Mouse (Mus musculus): ENCODE data around the gene Gm8773. TPM values are rescaled to one million over a fixed set of nuclear protein-coding genes. Genes with fewer than 3 reads are reported as not detected.

Gm8773 gene
- polyA plus RNA-seq (2015; fragmentation: Illumina TruSeq; extraction: RNeasy Lipid Tissue Mini Kit (QIAGEN cat#74804); ENCODE audit: low read depth, low replicate concordance): not detected

GRCm38 (mm10) chr5:5573749-5574317, at the start of gene Gm8773:
Gene Gm8773, plus strand, starts transcription at chr5:5573799.

DNA sequence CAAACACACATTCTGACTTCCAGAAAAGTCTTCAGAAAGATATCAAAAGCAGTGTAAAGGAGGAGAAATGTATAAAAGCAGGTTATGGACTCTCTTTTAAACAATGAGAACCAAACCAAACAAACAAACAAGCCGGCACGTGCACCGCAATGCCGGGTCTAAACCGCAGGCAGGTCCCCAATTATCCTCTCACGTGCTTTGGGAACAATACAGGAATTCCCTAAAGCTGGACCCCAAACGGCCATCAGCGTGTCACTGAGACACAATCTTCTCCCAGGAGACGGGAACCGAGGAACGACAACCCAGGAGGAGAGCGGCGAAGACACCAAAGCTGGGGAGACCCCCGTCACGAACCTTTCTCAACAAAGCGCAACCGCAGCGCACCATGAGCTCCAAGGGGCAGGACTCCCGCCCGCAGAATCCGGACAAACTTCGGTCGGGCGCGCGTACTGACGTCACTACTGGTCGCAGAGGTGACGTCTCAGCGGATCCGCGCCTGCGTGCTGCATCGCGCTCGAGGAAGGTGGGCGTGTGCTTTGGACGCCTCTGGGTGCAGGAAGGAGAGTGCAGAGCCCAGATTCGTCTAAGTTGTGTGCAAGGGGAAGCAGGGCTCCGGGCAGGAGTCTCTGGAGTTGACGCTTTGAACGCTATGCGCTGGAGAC, 14.4 kb upstream of the Gm8773 start, which contains the start of gene Gtpbp10:
Gene Gtpbp10, minus strand, starts transcription at position 460 of the 662 bp plus-strand sequence.

Other genes starting within 250 kb of the Gm8773 start
- gene Cdk14, start 153.5 kb upstream of the Gm8773 start, polyA plus RNA-seq (2015; fragmentation: Illumina TruSeq; extraction: RNeasy Lipid Tissue Mini Kit (QIAGEN cat#74804); ENCODE audit: low read depth, low replicate concordance): 115 TPM
- gene 1700015F17Rik, start 94.7 kb upstream of the Gm8773 start, polyA plus RNA-seq (2015; fragmentation: Illumina TruSeq; extraction: RNeasy Lipid Tissue Mini Kit (QIAGEN cat#74804); ENCODE audit: low read depth, low replicate concordance): not detected
- 49.1 TPM for gene Cldn12, start 58.8 kb upstream of the Gm8773 start, polyA plus RNA-seq (2015; fragmentation: Illumina TruSeq; extraction: RNeasy Lipid Tissue Mini Kit (QIAGEN cat#74804); ENCODE audit: low read depth, low replicate concordance)
- 12.6 TPM for gene Gtpbp10, start 14.3 kb upstream of the Gm8773 start, polyA plus RNA-seq (2015; fragmentation: Illumina TruSeq; extraction: RNeasy Lipid Tissue Mini Kit (QIAGEN cat#74804); ENCODE audit: low read depth, low replicate concordance)
- 11.0 TPM for gene Cfap69, start 90.4 kb downstream of the Gm8773 start, polyA plus RNA-seq (2015; fragmentation: Illumina TruSeq; extraction: RNeasy Lipid Tissue Mini Kit (QIAGEN cat#74804); ENCODE audit: low read depth, low replicate concordance)
- 10.9 TPM for gene Steap2, start 120.8 kb downstream of the Gm8773 start, polyA plus RNA-seq (2015; fragmentation: Illumina TruSeq; extraction: RNeasy Lipid Tissue Mini Kit (QIAGEN cat#74804); ENCODE audit: low read depth, low replicate concordance)
- 2.3 TPM for gene Steap1, start 175.5 kb downstream of the Gm8773 start, polyA plus RNA-seq (2015; fragmentation: Illumina TruSeq; extraction: RNeasy Lipid Tissue Mini Kit (QIAGEN cat#74804); ENCODE audit: low read depth, low replicate concordance)